Mouse (Mus musculus): Measurements from ENCODE around the gene Gnat1.

Gene Gnat1

GRCm38 (mm10) chr9:107707701-107708438 is 28.4 kb upstream of the Gnat1 start:
- CTCF ChIA-PET: interaction anchor here in 3 of 4 experiments (0.6 to 2.3 kb wide), 7 partner anchors 23 to 108 kb away, joined by 3 to 8 read pairs (median 3); no protein-coding TSS in a partner anchor
- POLR2A ChIA-PET: interaction anchor here in 3 of 4 experiments (0.6 to 3.1 kb wide), 12 partner anchors 9 to 116 kb away, joined by 3 to 10 read pairs (median 4); no protein-coding TSS in a partner anchor

GRCm38 (mm10) chr9:107706781-107707211 is 27.3 kb upstream of the Gnat1 start:
- CTCF ChIA-PET: interaction anchor here in 2 of 4 experiments (1.2 to 2.3 kb wide), 5 partner anchors 22 to 94 kb away, joined by 3 to 8 read pairs (median 4); no protein-coding TSS in a partner anchor
- POLR2A ChIA-PET: interaction anchor here in 2 of 4 experiments (0.7 to 3.1 kb wide), 10 partner anchors 8 to 31 kb away, joined by 3 to 10 read pairs (median 4); no protein-coding TSS in a partner anchor

GRCm38 (mm10) chr9:107703337-107704122 is 24.0 kb upstream of the Gnat1 start:
- ChIA-PET CTCF (interaction anchor here (0.5 to 2.2 kb wide), 4 partner anchors 26 to 433 kb away, joined by 3 to 5 read pairs (median 4); no protein-coding TSS in a partner anchor), POLR2A (interaction anchor here in 2 of 4 experiments (0.7 to 1.9 kb wide), 11 partner anchors 8 to 282 kb away, joined by 3 to 12 read pairs (median 3); partner anchors contain the start of genes Gnai2 (in 1 of the 2) and Inka1 (in 1 of the 2))

- CTCF ChIA-PET: interaction anchor here (0.6 to 3.0 kb wide), 10 partner anchors 10 to 86 kb away, joined by 3 to 9 read pairs (median 5); partner anchors contain the start of gene Gnat1 (in 1 of the 4)
- POLR2A ChIA-PET: interaction anchor here in 2 of 4 experiments (0.6 to 2.0 kb wide), 5 partner anchors 9 to 153 kb away, joined by 3 to 9 read pairs (median 5); no protein-coding TSS in a partner anchor
Observed at GRCm38 (mm10) chr9:107702606-107703185, 23.2 kb upstream of the Gnat1 start.

GRCm38 (mm10) chr9:107701594-107701993 is 22.1 kb upstream of the Gnat1 start:
- POLR2A ChIA-PET: interaction anchor here in 3 of 4 experiments (0.6 to 2.0 kb wide), 9 partner anchors 8 to 601 kb away, joined by 3 to 9 read pairs (median 3); partner anchors contain the start of gene Sema3f (in 1 of the 3)

GRCm38 (mm10) chr9:107700114-107700571 is 20.6 kb upstream of the Gnat1 start:
- ChIA-PET CTCF (interaction anchor here (0.6 to 3.0 kb wide), 4 partner anchors 9 to 1102 kb away, joined by 3 to 9 read pairs (median 4); no protein-coding TSS in a partner anchor), POLR2A (interaction anchor here in 1 of 4 experiments (1.0 kb wide), 2 partner anchors 23 to 61 kb away, joined by 3 read pairs; no protein-coding TSS in a partner anchor)

More at GRCm38 (mm10) chr9:107701594-107701993, 22.1 kb upstream of the Gnat1 start:
- CTCF ChIA-PET: interaction anchor here (0.6 to 3.0 kb wide), 11 partner anchors 9 to 499 kb away, joined by 3 to 9 read pairs (median 5); no protein-coding TSS in a partner anchor

- POLR2A ChIA-PET: interaction anchor here in 2 of 4 experiments (1.0 to 1.1 kb wide), 3 partner anchors 24 to 61 kb away, joined by 3 read pairs; no protein-coding TSS in a partner anchor
Observed at GRCm38 (mm10) chr9:107699376-107699980, 20.0 kb upstream of the Gnat1 start.

GRCm38 (mm10) chr9:107698611-107699190 is 19.2 kb upstream of the Gnat1 start:
- ChIA-PET POLR2A (interaction anchor here in 2 of 4 experiments (0.5 to 1.1 kb wide), 4 partner anchors 9 to 149 kb away, joined by 3 to 4 read pairs (median 4); no protein-coding TSS in a partner anchor), CTCF (interaction anchor here in 3 of 4 experiments (0.6 to 2.0 kb wide), 7 partner anchors 11 to 1253 kb away, joined by 3 to 7 read pairs (median 4); no protein-coding TSS in a partner anchor)

More at GRCm38 (mm10) chr9:107699376-107699980, 20.0 kb upstream of the Gnat1 start:
- CTCF ChIA-PET: interaction anchor here (0.6 to 2.0 kb wide), 5 partner anchors 8 to 1101 kb away, joined by 3 to 7 read pairs (median 3); no protein-coding TSS in a partner anchor

- CTCF ChIA-PET: interaction anchor here (0.6 to 2.0 kb wide), 11 partner anchors 11 to 1253 kb away, joined by 3 to 7 read pairs (median 4); no protein-coding TSS in a partner anchor
- POLR2A ChIA-PET: interaction anchor here in 3 of 4 experiments (0.5 to 1.8 kb wide), 8 partner anchors 9 to 173 kb away, joined by 3 to 6 read pairs (median 3); no protein-coding TSS in a partner anchor
Observed at GRCm38 (mm10) chr9:107697811-107698521, 18.5 kb upstream of the Gnat1 start.

- POLR2A ChIA-PET: interaction anchor here in 3 of 4 experiments (0.9 to 1.8 kb wide), 9 partner anchors 9 to 122 kb away, joined by 3 to 6 read pairs (median 3); no protein-coding TSS in a partner anchor
- CTCF ChIA-PET: interaction anchor here (0.6 to 1.9 kb wide), 13 partner anchors 12 to 127 kb away, joined by 3 to 7 read pairs (median 3); no protein-coding TSS in a partner anchor
Observed at GRCm38 (mm10) chr9:107696845-107697610, 17.5 kb upstream of the Gnat1 start.

GRCm38 (mm10) chr9:107696106-107696479 is 16.6 kb upstream of the Gnat1 start:
- ChIA-PET POLR2A (interaction anchor here in 3 of 4 experiments (0.8 to 1.8 kb wide), 9 partner anchors 8 to 39 kb away, joined by 3 to 6 read pairs (median 3); no protein-coding TSS in a partner anchor), CTCF (interaction anchor here in 3 of 4 experiments (0.6 to 1.7 kb wide), 10 partner anchors 11 to 124 kb away, joined by 3 to 6 read pairs (median 4); no protein-coding TSS in a partner anchor)

GRCm38 (mm10) chr9:107695441-107696105 is 16.1 kb upstream of the Gnat1 start:
- CTCF ChIA-PET: interaction anchor here in 2 of 4 experiments (0.8 to 1.7 kb wide), 6 partner anchors 10 to 44 kb away, joined by 3 to 6 read pairs (median 4); no protein-coding TSS in a partner anchor
- POLR2A ChIA-PET: interaction anchor here in 2 of 4 experiments (0.8 to 1.8 kb wide), 6 partner anchors 8 to 40 kb away, joined by 3 to 4 read pairs (median 3); no protein-coding TSS in a partner anchor

GRCm38 (mm10) chr9:107694627-107695026 is 15.1 kb upstream of the Gnat1 start:
- CTCF ChIA-PET: interaction anchor here in 2 of 4 experiments (0.5 to 1.2 kb wide), 2 partner anchors 9 to 30 kb away, joined by 4 to 8 read pairs; no protein-coding TSS in a partner anchor
- POLR2A ChIA-PET: interaction anchor here in 2 of 4 experiments (1.0 to 2.0 kb wide), 4 partner anchors 9 to 37 kb away, joined by 3 to 9 read pairs (median 3); no protein-coding TSS in a partner anchor

Measured in embryonic stem cell, embryonic (primary cell).